Mouse (Mus musculus): ENCODE data around the gene Nkx2-5. TPM values are rescaled to one million over a fixed set of nuclear protein-coding genes. Genes with fewer than 3 reads are reported as not detected.

The Nkx2-5 gene
- polyA plus RNA-seq, 1 experiment from 2014 or later, result not detected

- Histone ChIP-seq H3K36me3 (no peaks in the 10 kb centered on the region), H3K4me2 (replicated peaks) (no peak overlapping the region), H3K9me3 (no peaks in the 10 kb centered on the region), H3K27me3 (no peaks in the 10 kb centered on the region), H3K9ac (replicated peaks) (no peak overlapping the region), H3K4me1 (no peaks in the 10 kb centered on the region), H3K27ac (replicated peaks) (no peak overlapping the region), H3K4me3 (no peak overlapping the region)
- ATAC-seq (replicated peaks), result no peak
- 59% methylated on average over 11 of the region's 11 CpGs for WGBS
Observed at GRCm38 (mm10) chr17:26874542-26874941, 29.7 kb upstream of the Nkx2-5 start.

- no peak for ATAC-seq (replicated peaks)
- 82% methylated on average over 8 of the region's 8 CpGs for WGBS
Observed at GRCm38 (mm10) chr17:26873502-26873901, 28.7 kb upstream of the Nkx2-5 start.

GRCm38 (mm10) chr17:26872870-26873269 is 28.1 kb upstream of the Nkx2-5 start:
- H3K4me1 ChIP-seq, result no peaks in the 10 kb centered on the region
- no peaks in the 10 kb centered on the region for H3K9me3 ChIP-seq
- no peak overlapping the region for H3K27ac ChIP-seq (replicated peaks)
- H3K27me3 ChIP-seq, result no peaks in the 10 kb centered on the region
- H3K4me3 ChIP-seq, result no peak overlapping the region
- H3K4me2 ChIP-seq (replicated peaks), result no peak overlapping the region
- no peak overlapping the region for H3K9ac ChIP-seq (replicated peaks)
- H3K36me3 ChIP-seq, result no peaks in the 10 kb centered on the region
- WGBS, result 72% methylated on average over 3 of the region's 3 CpGs
- no peak for ATAC-seq (replicated peaks)

More at GRCm38 (mm10) chr17:26873502-26873901, 28.7 kb upstream of the Nkx2-5 start:
- H3K27ac ChIP-seq (replicated peaks), result no peak overlapping the region
- H3K4me1 ChIP-seq, result no peaks in the 10 kb centered on the region
- H3K27me3 ChIP-seq, result no peaks in the 10 kb centered on the region
- no peaks in the 10 kb centered on the region for H3K9me3 ChIP-seq
- no peak overlapping the region for H3K4me2 ChIP-seq (replicated peaks)
- H3K9ac ChIP-seq (replicated peaks), result no peak overlapping the region
- no peak overlapping the region for H3K4me3 ChIP-seq
- no peaks in the 10 kb centered on the region for H3K36me3 ChIP-seq

GRCm38 (mm10) chr17:26868756-26869155 is 23.9 kb upstream of the Nkx2-5 start:
- H3K9me3 ChIP-seq, result no peaks in the 10 kb centered on the region
- no peak for ATAC-seq (replicated peaks)
- no peaks in the 10 kb centered on the region for H3K4me1 ChIP-seq
- 32% methylated on average over 5 of the region's 5 CpGs for WGBS
- H3K4me3 ChIP-seq, result no peak overlapping the region
- no peaks in the 10 kb centered on the region for H3K36me3 ChIP-seq
- no peak overlapping the region for H3K4me2 ChIP-seq (replicated peaks)
- H3K27ac ChIP-seq (replicated peaks), result no peak overlapping the region
- H3K27me3 ChIP-seq, result no peaks in the 10 kb centered on the region
- no peak overlapping the region for H3K9ac ChIP-seq (replicated peaks)

GRCm38 (mm10) chr17:26865156-26865555 is 20.3 kb upstream of the Nkx2-5 start:
- no peak overlapping the region for H3K9ac ChIP-seq (replicated peaks)
- no peak overlapping the region for H3K4me3 ChIP-seq
- no peaks in the 10 kb centered on the region for H3K9me3 ChIP-seq
- WGBS, result 72% methylated on average over 6 of the region's 6 CpGs
- no peaks in the 10 kb centered on the region for H3K36me3 ChIP-seq
- no peak for ATAC-seq (replicated peaks)
- H3K27me3 ChIP-seq, result 0 out of 2 replicates have a peak, but pooled peaks cover 10% of the 10 kb centered on the region
- H3K27ac ChIP-seq (replicated peaks), result no peak overlapping the region
- H3K4me2 ChIP-seq (replicated peaks), result no peak overlapping the region
- no peaks in the 10 kb centered on the region for H3K4me1 ChIP-seq

- no peak overlapping the region for H3K4me3 ChIP-seq
- no peaks in the 10 kb centered on the region for H3K9me3 ChIP-seq
- no peaks in the 10 kb centered on the region for H3K4me1 ChIP-seq
- peaks cover 16% of the 10 kb centered on the region for H3K27me3 ChIP-seq
- no peak overlapping the region for H3K27ac ChIP-seq (replicated peaks)
- no peak for ATAC-seq (replicated peaks)
- 66% methylated on average over 5 of the region's 5 CpGs for WGBS
- H3K4me2 ChIP-seq (replicated peaks), result no peak overlapping the region
- H3K9ac ChIP-seq (replicated peaks), result no peak overlapping the region
- no peaks in the 10 kb centered on the region for H3K36me3 ChIP-seq
Observed at GRCm38 (mm10) chr17:26864343-26864742, 19.5 kb upstream of the Nkx2-5 start.

- WGBS, result 79% methylated on average over 4 of the region's 4 CpGs
- Histone ChIP-seq H3K27me3 (peaks cover 35% of the 10 kb centered on the region), H3K27ac (replicated peaks) (no peak overlapping the region), H3K4me2 (replicated peaks) (no peak overlapping the region), H3K36me3 (no peaks in the 10 kb centered on the region), H3K9ac (replicated peaks) (no peak overlapping the region), H3K9me3 (no peaks in the 10 kb centered on the region), H3K4me3 (no peak overlapping the region), H3K4me1 (no peaks in the 10 kb centered on the region)
- ATAC-seq (replicated peaks), result no peak
Observed at GRCm38 (mm10) chr17:26861793-26862192, 17.0 kb upstream of the Nkx2-5 start.

- no peak for ATAC-seq (replicated peaks)
- H3K27ac ChIP-seq (replicated peaks), result no peak overlapping the region
- H3K27me3 ChIP-seq, result peaks cover 40% of the 10 kb centered on the region
- no peak overlapping the region for H3K9ac ChIP-seq (replicated peaks)
- H3K36me3 ChIP-seq, result no peaks in the 10 kb centered on the region
- H3K4me2 ChIP-seq (replicated peaks), result no peak overlapping the region
- no peaks in the 10 kb centered on the region for H3K4me1 ChIP-seq
- H3K4me3 ChIP-seq, result no peak overlapping the region
- H3K9me3 ChIP-seq, result no peaks in the 10 kb centered on the region
- 37% methylated on average over 6 of the region's 6 CpGs for WGBS
Observed at GRCm38 (mm10) chr17:26861383-26861782, 16.6 kb upstream of the Nkx2-5 start.

- Histone ChIP-seq H3K9ac (replicated peaks) (no peak overlapping the region), H3K27ac (replicated peaks) (no peak overlapping the region), H3K4me2 (replicated peaks) (no peak overlapping the region), H3K27me3 (peaks cover 44% of the 10 kb centered on the region), H3K9me3 (no peaks in the 10 kb centered on the region), H3K4me1 (no peaks in the 10 kb centered on the region), H3K36me3 (no peaks in the 10 kb centered on the region), H3K4me3 (no peak overlapping the region)
- 68% methylated on average over 4 of the region's 4 CpGs for WGBS
- ATAC-seq (replicated peaks), result no peak
Observed at GRCm38 (mm10) chr17:26860906-26861305, 16.1 kb upstream of the Nkx2-5 start.

- WGBS, result 6% methylated on average over 4 of the region's 4 CpGs
- Histone ChIP-seq H3K4me3 (no peak overlapping the region), H3K36me3 (no peaks in the 10 kb centered on the region), H3K9ac (replicated peaks) (no peak overlapping the region), H3K4me2 (replicated peaks) (no peak overlapping the region), H3K27me3 (peaks cover 85% of the 10 kb centered on the region), H3K9me3 (no peaks in the 10 kb centered on the region), H3K4me1 (peaks cover 14% of the 10 kb centered on the region), H3K27ac (replicated peaks) (no peak overlapping the region)
- ATAC-seq (replicated peaks), result no peak
Observed at GRCm38 (mm10) chr17:26852262-26852661, 7.5 kb upstream of the Nkx2-5 start.

- H3K36me3 ChIP-seq, result no peaks in the 10 kb centered on the region
- ATAC-seq (replicated peaks), result no peak
- H3K9ac ChIP-seq (replicated peaks), result no peak overlapping the region
- WGBS, result 2% methylated on average over 8 of the region's 8 CpGs
- no peak overlapping the region for H3K4me3 ChIP-seq
- H3K4me1 ChIP-seq, result peaks cover 14% of the 10 kb centered on the region
- peaks cover 82% of the 10 kb centered on the region for H3K27me3 ChIP-seq
- H3K4me2 ChIP-seq (replicated peaks), result no peak overlapping the region
- H3K9me3 ChIP-seq, result no peaks in the 10 kb centered on the region
- H3K27ac ChIP-seq (replicated peaks), result no peak overlapping the region
Observed at GRCm38 (mm10) chr17:26851136-26851460, 6.3 kb upstream of the Nkx2-5 start.

- no peak for ATAC-seq (replicated peaks)
- peaks cover 82% of the 10 kb centered on the region for H3K27me3 ChIP-seq
- H3K36me3 ChIP-seq, result no peaks in the 10 kb centered on the region
- no peaks in the 10 kb centered on the region for H3K9me3 ChIP-seq
- H3K4me1 ChIP-seq, result peaks cover 14% of the 10 kb centered on the region
- H3K4me3 ChIP-seq, result peak overlapping the region; percentile 17
- H3K9ac ChIP-seq (replicated peaks), result no peak overlapping the region
- no peak overlapping the region for H3K27ac ChIP-seq (replicated peaks)
- H3K4me2 ChIP-seq (replicated peaks), result peak overlapping the region; percentile 28
- under 1% methylated on average over 47 of the region's 48 CpGs for WGBS
Observed at GRCm38 (mm10) chr17:26850358-26851135, 5.7 kb upstream of the Nkx2-5 start.

Measured in forebrain, embryonic 15.5 days (tissue).